Mouse (Mus musculus): Measurements from ENCODE around the gene Cd5l. TPM values are rescaled to one million over a fixed set of nuclear protein-coding genes. Genes with fewer than 3 reads are reported as not detected.

Cd5l gene
- polyA plus RNA-seq, 1 experiment = not detected

DNA sequence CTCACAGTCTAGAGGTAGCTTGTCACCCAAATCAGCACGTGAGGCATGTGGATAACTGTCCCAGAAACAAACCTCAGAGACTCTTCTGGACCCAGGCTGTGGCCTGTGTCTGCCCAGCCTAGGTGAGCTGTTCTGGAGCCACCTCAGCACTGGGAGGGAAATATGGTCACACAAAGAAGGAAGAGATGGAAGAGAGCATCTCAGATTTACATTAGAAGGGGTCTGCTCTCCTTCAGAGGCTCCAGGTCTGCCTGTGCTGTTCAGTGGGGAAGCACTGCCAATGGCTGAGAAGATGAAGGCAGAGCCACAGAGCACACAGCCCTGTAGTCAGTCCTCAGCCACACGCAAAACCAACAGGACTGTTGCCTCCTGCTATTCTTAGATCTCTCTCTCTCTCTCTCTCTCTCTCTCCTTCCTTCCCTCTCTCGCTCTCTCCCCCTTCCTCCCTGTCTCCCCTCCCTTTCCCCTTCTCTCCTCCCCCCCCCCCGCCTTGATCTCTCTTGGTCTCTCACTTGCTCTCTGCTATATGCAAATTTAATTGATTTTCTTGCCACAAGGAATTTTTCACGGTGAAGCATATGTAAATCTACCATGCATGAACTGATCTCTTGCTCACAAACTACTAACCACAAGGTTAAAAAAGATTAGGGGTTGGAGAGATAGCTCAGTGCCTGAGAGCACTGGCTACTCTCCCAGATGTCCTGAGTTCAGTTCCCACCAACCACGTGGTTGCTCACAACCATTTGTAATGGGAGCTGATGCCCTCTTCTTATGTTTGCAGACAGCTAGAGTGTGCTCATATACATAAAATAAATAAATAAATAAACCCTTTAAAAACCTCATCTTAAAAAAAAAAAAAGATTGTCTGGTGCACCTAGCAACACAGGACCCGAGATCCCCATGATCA is 24.4 kb downstream of the Cd5l start:
- no peak overlapping the region for H3K4me3 ChIP-seq
- H3K79me2 ChIP-seq (ENCODE audit: control insufficient read depth, insufficient read depth) = no peaks in the 10 kb centered on the region
- TF ChIP-seq POLR2AphosphoS2 (IDR thresholded peaks at IDR 0.05; ENCODE audit: insufficient read length, low read depth) (no peak), CEBPB (IDR thresholded peaks at IDR 0.05; ENCODE audit: insufficient read depth, poor library complexity, severe bottlenecking) (no peak), SRF (IDR thresholded peaks at IDR 0.05; ENCODE audit: control insufficient read depth, insufficient read length, low read depth) (no peak), POLR2A (IDR thresholded peaks at IDR 0.05; ENCODE audit: insufficient read length, low read depth) (no peak), E2F4 (IDR thresholded peaks at IDR 0.05; ENCODE audit: insufficient read depth) (no peak), USF1 (IDR thresholded peaks at IDR 0.05; ENCODE audit: low read depth) (no peak)
- no peak overlapping the region for H3K4me2 ChIP-seq (ENCODE audit: low read depth)
- no peak overlapping the region for H3ac ChIP-seq (ENCODE audit: control insufficient read depth, insufficient read length)
- no peaks in the 10 kb centered on the region for H3K36me3 ChIP-seq (ENCODE audit: control insufficient read depth, insufficient read depth)
- no peaks in the 10 kb centered on the region for H3K27me3 ChIP-seq (ENCODE audit: control insufficient read depth, insufficient read depth, insufficient read length)

GRCm38 (mm10) chr3:87383308-87383707 is 25.6 kb downstream of the Cd5l start:
- Histone ChIP-seq H3K4me3 (no peak overlapping the region), H3K79me2 (ENCODE audit: control insufficient read depth, insufficient read depth) (no peaks in the 10 kb centered on the region), H3K27me3 (ENCODE audit: control insufficient read depth, insufficient read depth, insufficient read length) (no peaks in the 10 kb centered on the region), H3K4me2 (ENCODE audit: low read depth) (no peak overlapping the region), H3K36me3 (ENCODE audit: control insufficient read depth, insufficient read depth) (no peaks in the 10 kb centered on the region), H3ac (ENCODE audit: control insufficient read depth, insufficient read length) (no peak overlapping the region)
- TF ChIP-seq POLR2A (IDR thresholded peaks at IDR 0.05; ENCODE audit: insufficient read length, low read depth) (no peak), TCF3 (IDR thresholded peaks at IDR 0.05; ENCODE audit: insufficient read length, low read depth) (no peak), MYOG (IDR thresholded peaks at IDR 0.05; ENCODE audit: control insufficient read depth in 1 of 3, insufficient read depth in 1 of 3, insufficient read length in 2 of 3, low read depth in 2 of 3) (no peak), USF1 (IDR thresholded peaks at IDR 0.05; ENCODE audit: low read depth) (no peak), REST (IDR thresholded peaks at IDR 0.05; ENCODE audit: insufficient read depth, insufficient read length) (no peak)

DNA sequence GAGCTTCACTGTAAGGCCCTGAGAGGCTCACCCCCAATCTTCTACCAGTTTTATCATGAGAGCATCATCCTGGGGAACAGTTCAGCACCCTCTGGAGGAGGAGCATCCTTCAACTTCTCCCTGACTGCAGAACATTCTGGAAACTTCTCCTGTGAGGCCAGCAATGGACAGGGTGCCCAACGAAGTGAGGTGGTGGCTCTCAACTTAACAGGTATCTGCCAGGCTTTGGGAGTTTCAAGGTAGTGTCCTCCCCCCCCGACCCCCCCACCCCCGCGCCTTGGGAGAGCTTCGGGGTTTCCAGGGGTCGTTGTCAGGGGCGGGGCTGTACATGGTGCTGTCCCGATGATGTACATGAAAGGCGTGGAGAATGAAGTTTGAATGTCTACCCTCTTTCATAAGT is 27.4 kb downstream of the Cd5l start:
- Histone ChIP-seq H3K4me2 (ENCODE audit: low read depth) (no peak overlapping the region), H3K4me3 (no peak overlapping the region), H3K27me3 (ENCODE audit: control insufficient read depth, insufficient read depth, insufficient read length) (no peaks in the 10 kb centered on the region), H3K79me2 (ENCODE audit: control insufficient read depth, insufficient read depth) (no peaks in the 10 kb centered on the region), H3ac (ENCODE audit: control insufficient read depth, insufficient read length) (no peak overlapping the region), H3K36me3 (ENCODE audit: control insufficient read depth, insufficient read depth) (no peaks in the 10 kb centered on the region)
- TF ChIP-seq SRF (IDR thresholded peaks at IDR 0.05; ENCODE audit: control insufficient read depth, insufficient read length, low read depth) (no peak), TCF3 (IDR thresholded peaks at IDR 0.05; ENCODE audit: insufficient read length, low read depth) (no peak), E2F4 (IDR thresholded peaks at IDR 0.05; ENCODE audit: insufficient read depth) (no peak), MYOD1 (IDR thresholded peaks at IDR 0.05; ENCODE audit: control insufficient read depth in 1 of 3, insufficient read length in 2 of 3, low read depth in 2 of 3) (no peak), TCF12 (IDR thresholded peaks at IDR 0.05; ENCODE audit: insufficient read depth, poor library complexity, severe bottlenecking) (no peak), MYOG (IDR thresholded peaks at IDR 0.05; ENCODE audit: control insufficient read depth in 1 of 3, insufficient read depth in 1 of 3, insufficient read length in 2 of 3, low read depth in 2 of 3) (no peak), REST (IDR thresholded peaks at IDR 0.05; ENCODE audit: insufficient read depth, insufficient read length) (no peak), POLR2AphosphoS2 (IDR thresholded peaks at IDR 0.05; ENCODE audit: insufficient read length, low read depth) (no peak), CEBPB (IDR thresholded peaks at IDR 0.05; ENCODE audit: insufficient read depth, poor library complexity, severe bottlenecking) (no peak), POLR2A (IDR thresholded peaks at IDR 0.05; ENCODE audit: insufficient read length, low read depth) (no peak), USF1 (IDR thresholded peaks at IDR 0.05; ENCODE audit: low read depth) (no peak), MAX (IDR thresholded peaks at IDR 0.05; ENCODE audit: low read depth) (no peak)

- no peaks in the 10 kb centered on the region for H3K27me3 ChIP-seq (ENCODE audit: control insufficient read depth, insufficient read depth, insufficient read length)
- H3K36me3 ChIP-seq (ENCODE audit: control insufficient read depth, insufficient read depth) = no peaks in the 10 kb centered on the region
- no peak for TF ChIP-seq CEBPB (IDR thresholded peaks at IDR 0.05; ENCODE audit: insufficient read depth, poor library complexity, severe bottlenecking)
- no peak for TF ChIP-seq USF1 (IDR thresholded peaks at IDR 0.05; ENCODE audit: low read depth)
- TF ChIP-seq MAX (IDR thresholded peaks at IDR 0.05; ENCODE audit: low read depth) = no peak
- TF ChIP-seq POLR2A (IDR thresholded peaks at IDR 0.05; ENCODE audit: insufficient read length, low read depth) = no peak
- TF ChIP-seq POLR2AphosphoS2 (IDR thresholded peaks at IDR 0.05; ENCODE audit: insufficient read length, low read depth) = no peak
- no peak for TF ChIP-seq SRF (IDR thresholded peaks at IDR 0.05; ENCODE audit: control insufficient read depth, insufficient read length, low read depth)
- TF ChIP-seq REST (IDR thresholded peaks at IDR 0.05; ENCODE audit: insufficient read depth, insufficient read length) = no peak
- no peak for TF ChIP-seq MYOD1 (IDR thresholded peaks at IDR 0.05; ENCODE audit: control insufficient read depth in 1 of 3, insufficient read length in 2 of 3, low read depth in 2 of 3)
- no peak for TF ChIP-seq E2F4 (IDR thresholded peaks at IDR 0.05; ENCODE audit: insufficient read depth)
- no peak for TF ChIP-seq TCF3 (IDR thresholded peaks at IDR 0.05; ENCODE audit: insufficient read length, low read depth)
- no peak for TF ChIP-seq TCF12 (IDR thresholded peaks at IDR 0.05; ENCODE audit: insufficient read depth, poor library complexity, severe bottlenecking)
- no peak for TF ChIP-seq MYOG (IDR thresholded peaks at IDR 0.05; ENCODE audit: control insufficient read depth in 1 of 3, insufficient read depth in 1 of 3, insufficient read length in 2 of 3, low read depth in 2 of 3)
- H3ac ChIP-seq (ENCODE audit: control insufficient read depth, insufficient read length) = no peak overlapping the region
- H3K4me3 ChIP-seq = no peak overlapping the region
- H3K79me2 ChIP-seq (ENCODE audit: control insufficient read depth, insufficient read depth) = no peaks in the 10 kb centered on the region
- no peak overlapping the region for H3K4me2 ChIP-seq (ENCODE audit: low read depth)
Observed at GRCm38 (mm10) chr3:87390935-87391334, 33.3 kb downstream of the Cd5l start.

- Histone ChIP-seq H3K4me2 (ENCODE audit: low read depth) (no peak overlapping the region), H3K27me3 (ENCODE audit: control insufficient read depth, insufficient read depth, insufficient read length) (no peaks in the 10 kb centered on the region), H3K79me2 (ENCODE audit: control insufficient read depth, insufficient read depth) (no peaks in the 10 kb centered on the region), H3K4me3 (no peak overlapping the region), H3ac (ENCODE audit: control insufficient read depth, insufficient read length) (no peak overlapping the region), H3K36me3 (ENCODE audit: control insufficient read depth, insufficient read depth) (no peaks in the 10 kb centered on the region)
- no peak for TF ChIP-seq CEBPB (IDR thresholded peaks at IDR 0.05; ENCODE audit: insufficient read depth, poor library complexity, severe bottlenecking)
- TF ChIP-seq SRF (IDR thresholded peaks at IDR 0.05; ENCODE audit: control insufficient read depth, insufficient read length, low read depth) = no peak
- TF ChIP-seq USF1 (IDR thresholded peaks at IDR 0.05; ENCODE audit: low read depth) = no peak
- TF ChIP-seq POLR2AphosphoS2 (IDR thresholded peaks at IDR 0.05; ENCODE audit: insufficient read length, low read depth) = no peak
- no peak for TF ChIP-seq E2F4 (IDR thresholded peaks at IDR 0.05; ENCODE audit: insufficient read depth)
- no peak for TF ChIP-seq MAX (IDR thresholded peaks at IDR 0.05; ENCODE audit: low read depth)
- TF ChIP-seq POLR2A (IDR thresholded peaks at IDR 0.05; ENCODE audit: insufficient read length, low read depth) = no peak
- no peak for TF ChIP-seq REST (IDR thresholded peaks at IDR 0.05; ENCODE audit: insufficient read depth, insufficient read length)
Observed at GRCm38 (mm10) chr3:87398809-87399208, 41.1 kb downstream of the Cd5l start.

Measured in myocyte (in vitro differentiated cells).